ENCODE assay signal across 13 mouse cellular contexts in the genomic region with DNA sequence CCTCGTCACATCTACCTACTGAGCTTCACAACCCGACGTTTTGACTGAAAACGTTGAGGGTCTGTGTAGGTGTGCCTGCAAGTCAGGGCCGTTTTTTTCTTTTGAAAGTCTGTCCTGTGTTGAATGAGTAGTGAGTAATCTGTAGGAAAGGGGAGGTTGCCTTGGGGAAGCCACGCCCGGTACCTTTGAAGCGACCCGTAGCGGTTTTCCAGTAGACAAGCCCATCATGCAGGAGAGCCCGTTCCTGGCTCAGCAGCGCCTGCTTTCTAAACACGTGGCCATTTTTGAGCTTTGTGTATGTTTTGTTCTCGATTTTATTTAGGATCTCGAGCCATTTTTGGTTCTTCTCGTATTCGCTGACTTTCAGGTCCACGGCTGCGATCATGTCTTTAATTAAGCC.
"Had no signal": no experiment of that assay in that cellular context is flagged by ENCODE, and none has a peak within 500 bp of the region (broad histone marks: within the 10 kb centered on the region; RNA-seq: fewer than 3 reads in every experiment).

No protein-coding gene starts in this region.

- DNase-seq: gastrocnemius, adult 2 months; gastrocnemius, postnatal 10 days; gastrocnemius, postnatal 25 days; heart, adult 2 months; heart, postnatal 4 days; kidney, adult 11 months; kidney, adult 2 months; kidney, adult 9 months; kidney, postnatal 14 days; kidney, postnatal 36 days; layer of hippocampus, adult 9-11 months; layer of hippocampus, postnatal 36 days; left cerebral cortex, postnatal 4 days had no signal
